Mouse (Mus musculus) hindbrain, embryonic 13.5 days (tissue): Measurements from ENCODE around the gene Ptcra. TPM values are rescaled to one million over a fixed set of nuclear protein-coding genes. Genes with fewer than 3 reads are reported as not detected.

Source experiments
- ATAC-seq: fragments of 200-750 bp; cut with Nextera tagmentation; 2 replicates; pipeline ENCODE4 v1.8.0; 2017; ENCODE audit warnings: moderate TSS enrichment; ENCODE audit not compliant: low FRiP score
- H3K27ac ChIP-seq: fragments of 300-500 bp; sonication (generic); 2 replicates; pipeline ENCODE4 v1.5.1; 2015; ENCODE audit warnings: inconsistent platforms, mild to moderate bottlenecking, moderate library complexity
- H3K27me3 ChIP-seq: fragments of 300-500 bp; sonication (generic); 2 replicates; pipeline ENCODE4 v1.6.1; 2015; ENCODE audit warnings: mild to moderate bottlenecking, inconsistent platforms
- H3K36me3 ChIP-seq: fragments of 300-500 bp; sonication (generic); 2 replicates; pipeline ENCODE4 v1.6.1; 2015; ENCODE audit warnings: mild to moderate bottlenecking, inconsistent platforms
- H3K4me1 ChIP-seq: fragments of 300-500 bp; sonication (generic); replicated peaks from 2 replicates; pipeline ENCODE4 v1.6.1; 2015; ENCODE audit warnings: inconsistent platforms
- H3K4me2 ChIP-seq: fragments of 300-500 bp; sonication (generic); 2 replicates; pipeline ENCODE4 v1.6.1; 2015; ENCODE audit warnings: inconsistent platforms, mild to moderate bottlenecking, moderate library complexity
- H3K4me3 ChIP-seq: fragments of 300-500 bp; sonication (generic); 2 replicates; pipeline ENCODE4 v1.5.1; 2015; ENCODE audit warnings: mild to moderate bottlenecking, inconsistent platforms
- H3K9ac ChIP-seq: fragments of 300-500 bp; sonication (generic); 2 replicates; pipeline ENCODE4 v1.6.1; 2015; ENCODE audit warnings: mild to moderate bottlenecking, inconsistent platforms
- H3K9me3 ChIP-seq: fragments of 300-500 bp; sonication (generic); 2 replicates; pipeline ENCODE4 v1.6.1; 2016; ENCODE audit warnings: inconsistent platforms
- WGBS: fragments of 180-500 bp; shearing (Covaris S2); methylation state at CpG from one replicate; pipeline ENCODE4 v1.1.7; 2015; 5-methylcytosine and 5-hydroxymethylcytosine counted together
- polyA plus RNA-seq: library from polyadenylated mRNA; unstranded; fragments of >200 nt; fragmentation: Nextera tagmentation; extraction: Ambion mirVana; gene quantifications from 2 replicates; pipeline ENCODE4 v1.2.1, GENCODE M21; 2015

Gene Ptcra
- polyA plus RNA-seq, 1 experiment from 2014 or later, result 0.26 TPM

- Histone ChIP-seq H3K27me3 (no peaks in the 10 kb centered on the region), H3K9me3 (no peaks in the 10 kb centered on the region), H3K9ac (peak within 1 kb of the TSS; percentile 83), H3K4me1 (peaks cover 15% of the 10 kb centered on the region), H3K4me2 (peak within 1 kb of the TSS; percentile 71), H3K27ac (peak within 1 kb of the TSS; percentile 93), H3K4me3 (peak within 1 kb of the TSS; percentile 64), H3K36me3 (peaks cover 31% of the 10 kb centered on the region)
- WGBS, result 2% methylated on average over 44 of the region's 44 CpGs
- ATAC-seq, result peak; percentile 96
These were observed 19.1 kb upstream of the Ptcra start, which contains the start of gene Rpl7l1 for GRCm38 (mm10) chr17:46782341-46783221. Gene Rpl7l1, minus strand, starts transcription at chr17:46782672.

- ATAC-seq, result no peak
- H3K9me3 ChIP-seq, result no peaks in the 10 kb centered on the region
- H3K4me2 ChIP-seq, result peak overlapping the region; percentile 71
- peak overlapping the region; percentile 93 for H3K27ac ChIP-seq
- no peaks in the 10 kb centered on the region for H3K27me3 ChIP-seq
- peak overlapping the region; percentile 83 for H3K9ac ChIP-seq
- H3K4me3 ChIP-seq, result peak overlapping the region; percentile 64
- H3K4me1 ChIP-seq, result peaks cover 15% of the 10 kb centered on the region
- 5% methylated on average over 11 of the region's 11 CpGs for WGBS
- peaks cover 38% of the 10 kb centered on the region for H3K36me3 ChIP-seq
These were observed 18.4 kb upstream of the Ptcra start for GRCm38 (mm10) chr17:46781876-46782275.

- no peak for ATAC-seq
- no peaks in the 10 kb centered on the region for H3K27me3 ChIP-seq
- peaks cover 66% of the 10 kb centered on the region for H3K36me3 ChIP-seq
- WGBS, result 89% methylated on average over 3 of the region's 3 CpGs
- H3K9ac ChIP-seq, result no peak overlapping the region
- no peak overlapping the region for H3K4me2 ChIP-seq
- no peak overlapping the region for H3K27ac ChIP-seq
- no peak overlapping the region for H3K4me3 ChIP-seq
- H3K9me3 ChIP-seq, result no peaks in the 10 kb centered on the region
- H3K4me1 ChIP-seq, result peaks cover 27% of the 10 kb centered on the region
These were observed 12.6 kb upstream of the Ptcra start for GRCm38 (mm10) chr17:46776087-46776486.

GRCm38 (mm10) chr17:46775070-46775469, 11.6 kb upstream of the Ptcra start:
- Histone ChIP-seq H3K27ac (no peak overlapping the region), H3K9me3 (no peaks in the 10 kb centered on the region), H3K36me3 (peaks cover 60% of the 10 kb centered on the region), H3K4me1 (peaks cover 20% of the 10 kb centered on the region), H3K4me3 (no peak overlapping the region), H3K4me2 (no peak overlapping the region), H3K9ac (no peak overlapping the region), H3K27me3 (no peaks in the 10 kb centered on the region)
- no peak for ATAC-seq
- 94% methylated on average over 9 of the region's 9 CpGs for WGBS

- 38% methylated on average over 2 of the region's 2 CpGs for WGBS
- no peaks in the 10 kb centered on the region for H3K27me3 ChIP-seq
- H3K4me3 ChIP-seq, result no peak overlapping the region
- no peaks in the 10 kb centered on the region for H3K9me3 ChIP-seq
- no peak for ATAC-seq
- H3K27ac ChIP-seq, result no peak overlapping the region
- peak overlapping the region; percentile 95 for H3K4me2 ChIP-seq
- H3K36me3 ChIP-seq, result peaks cover 51% of the 10 kb centered on the region
- H3K4me1 ChIP-seq, result peaks cover 20% of the 10 kb centered on the region
- H3K9ac ChIP-seq, result no peak overlapping the region
These were observed 10.6 kb upstream of the Ptcra start for GRCm38 (mm10) chr17:46774131-46774472.

GRCm38 (mm10) chr17:46773278-46774130, 10.0 kb upstream of the Ptcra start:
- Histone ChIP-seq H3K4me2 (peak overlapping the region; percentile 95), H3K9me3 (no peaks in the 10 kb centered on the region), H3K9ac (peak overlapping the region; percentile 85), H3K4me1 (peaks cover 20% of the 10 kb centered on the region), H3K27ac (peak overlapping the region; percentile 80), H3K36me3 (peaks cover 45% of the 10 kb centered on the region), H3K27me3 (no peaks in the 10 kb centered on the region), H3K4me3 (peak overlapping the region; percentile 83)
- WGBS, result 8% methylated on average over 19 of the region's 20 CpGs
- ATAC-seq, result no peak

- H3K36me3 ChIP-seq, result peaks cover 36% of the 10 kb centered on the region
- under 1% methylated on average over 50 of the region's 50 CpGs for WGBS
These were observed 9.1 kb upstream of the Ptcra start, which contains the start of gene 2310039H08Rik for GRCm38 (mm10) chr17:46772404-46773277. Gene 2310039H08Rik, plus strand, starts transcription at chr17:46772635.

GRCm38 (mm10) chr17:46772038-46772403, 8.5 kb upstream of the Ptcra start:
- H3K4me3 ChIP-seq, result peak overlapping the region; percentile 83
- H3K27me3 ChIP-seq, result no peaks in the 10 kb centered on the region
- H3K9me3 ChIP-seq, result no peaks in the 10 kb centered on the region
- H3K27ac ChIP-seq, result peak overlapping the region; percentile 80
- H3K36me3 ChIP-seq, result peaks cover 30% of the 10 kb centered on the region
- peak overlapping the region; percentile 85 for H3K9ac ChIP-seq
- H3K4me2 ChIP-seq, result peak overlapping the region; percentile 95
- ATAC-seq, result peak; percentile 55
- H3K4me1 ChIP-seq, result peaks cover 20% of the 10 kb centered on the region
- 9% methylated on average over 5 of the region's 5 CpGs for WGBS

More at GRCm38 (mm10) chr17:46772404-46773277, 9.1 kb upstream of the Ptcra start, which contains the start of gene 2310039H08Rik:
- Histone ChIP-seq H3K27me3 (no peaks in the 10 kb centered on the region), H3K4me2 (peak within 1 kb of the TSS; percentile 95), H3K9ac (peak within 1 kb of the TSS; percentile 85), H3K4me1 (peaks cover 20% of the 10 kb centered on the region), H3K4me3 (peak within 1 kb of the TSS; percentile 83), H3K27ac (peak within 1 kb of the TSS; percentile 80), H3K9me3 (no peaks in the 10 kb centered on the region)
- ATAC-seq, result peak; percentile 92

GRCm38 (mm10) chr17:46771616-46772015, 8.1 kb upstream of the Ptcra start:
- WGBS, result 71% methylated on average over 17 of the region's 17 CpGs
- H3K4me2 ChIP-seq, result peak overlapping the region; percentile 95
- H3K9me3 ChIP-seq, result no peaks in the 10 kb centered on the region
- no peak for ATAC-seq
- H3K9ac ChIP-seq, result peak overlapping the region; percentile 85; the same call in 1 of the 2 replicates
- H3K4me1 ChIP-seq, result peaks cover 20% of the 10 kb centered on the region
- H3K27me3 ChIP-seq, result no peaks in the 10 kb centered on the region
- H3K4me3 ChIP-seq, result peak overlapping the region; percentile 83
- peaks cover 26% of the 10 kb centered on the region for H3K36me3 ChIP-seq
- peak overlapping the region; percentile 80 for H3K27ac ChIP-seq

- ATAC-seq, result no peak
- H3K9ac ChIP-seq, result no peak overlapping the region
- no peaks in the 10 kb centered on the region for H3K27me3 ChIP-seq
- H3K9me3 ChIP-seq, result no peaks in the 10 kb centered on the region
- H3K4me2 ChIP-seq, result no peak overlapping the region
- no peak overlapping the region for H3K27ac ChIP-seq
- H3K36me3 ChIP-seq, result peaks cover 20% of the 10 kb centered on the region
- 84% methylated on average over 4 of the region's 4 CpGs for WGBS
- H3K4me3 ChIP-seq, result no peak overlapping the region
- H3K4me1 ChIP-seq, result peaks cover 20% of the 10 kb centered on the region
These were observed 7.5 kb upstream of the Ptcra start for GRCm38 (mm10) chr17:46771025-46771424.

GRCm38 (mm10) chr17:46770546-46770945, 7.0 kb upstream of the Ptcra start:
- no peak overlapping the region for H3K4me2 ChIP-seq
- no peak for ATAC-seq
- H3K27ac ChIP-seq, result no peak overlapping the region
- peaks cover 15% of the 10 kb centered on the region for H3K36me3 ChIP-seq
- H3K4me1 ChIP-seq, result peaks cover 20% of the 10 kb centered on the region
- 92% methylated on average over 11 of the region's 11 CpGs for WGBS
- H3K9me3 ChIP-seq, result no peaks in the 10 kb centered on the region
- no peaks in the 10 kb centered on the region for H3K27me3 ChIP-seq
- H3K9ac ChIP-seq, result no peak overlapping the region
- H3K4me3 ChIP-seq, result no peak overlapping the region
